Mouse (Mus musculus) left cerebral cortex, postnatal 14 days (tissue): ENCODE data around the gene Capza2. TPM values are rescaled to one million over a fixed set of nuclear protein-coding genes. Genes with fewer than 3 reads are reported as not detected.
A peak's percentile ranks its signal among the peaks of the same experiment; 100 is the strongest.

Experiments
- DNase-seq, 2 experiments: peaks; one replicate each; pipeline ENCODE4 v3.0.0; 2021 to 2022; ENCODE audit warnings: low spot score in 2 of 2, mixed read lengths in 1 of 2
- intact Hi-C: fragments of 180-260 bp; cut with DNase I; formaldehyde crosslinking; loops from one replicate; pipeline ENCODE4 v1.15.1; 2025
- long read RNA-seq, 2 experiments: library from polyadenylated mRNA; stranded (forward); transcript quantifications; one replicate each; pipeline ENCODE4 v2.0.0; 2021
- total RNA-seq, 2 experiments: library from RNA; stranded (reverse); gene quantifications; 2 replicates each; pipeline ENCODE4 v1.2.3; 2021

Gene Capza2
- total RNA-seq = 100 to 1,000 TPM; 251 to 260 TPM
- long read RNA-seq, experiment 1, transcript Capza2-202 (10 exons, 1,046 nt) = minor isoform, 6 of 922 reads
- long read RNA-seq, experiment 1, transcript Capza2-201 (10 exons, 2,537 nt) = major isoform, 889 of 922 reads
- long read RNA-seq, experiment 1, partial matches to known transcripts = 14 of 922 reads
- long read RNA-seq, experiment 1, other reads (novel, unspliced or antisense) = 13 of 922 reads
- long read RNA-seq, experiment 2, transcript Capza2-201 (10 exons, 2,537 nt) = major isoform, 690 of 706 reads
- long read RNA-seq, experiment 2, partial matches to known transcripts = 4 of 706 reads
- long read RNA-seq, experiment 2, other reads (novel, unspliced or antisense) = 7 of 706 reads

DNA sequence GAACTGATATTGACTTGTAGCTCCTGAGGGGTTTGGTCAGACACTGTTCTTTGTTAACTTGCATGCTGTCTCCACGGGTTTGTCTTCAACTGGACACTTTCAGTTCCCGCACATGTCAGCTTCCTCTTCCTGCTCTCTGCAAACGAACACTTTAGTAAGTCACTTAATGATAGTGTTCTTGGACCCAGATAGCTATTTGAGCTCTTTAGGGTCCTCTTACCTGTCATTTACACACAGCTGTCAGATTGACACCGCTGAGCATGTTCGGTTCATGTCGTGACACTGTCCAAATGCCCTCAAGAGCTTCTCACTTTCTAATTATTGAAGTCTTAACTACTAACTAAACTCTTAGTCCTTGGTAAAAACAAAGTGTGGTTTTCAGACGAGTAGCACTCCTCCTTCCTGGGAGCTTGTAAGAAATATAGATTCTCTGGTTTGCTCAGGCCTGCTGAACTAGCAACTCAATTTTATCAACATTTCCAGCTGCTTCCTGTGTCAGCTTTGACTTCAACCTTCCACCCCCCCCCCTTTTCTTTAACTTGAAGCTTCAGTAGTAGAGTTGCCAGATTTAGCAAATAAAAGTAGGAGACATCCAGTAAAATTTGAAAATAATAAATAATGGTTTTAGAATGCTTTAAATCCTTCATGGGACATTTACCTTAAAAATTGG is at the start of gene Capza2:
TSS of gene Capza2 (plus strand) at position 620 of the 670 bp plus-strand sequence.
- intact Hi-C loops = no loop called here
- DNase-seq = peak in 1 of 2 experiments; percentile 39

DNA sequence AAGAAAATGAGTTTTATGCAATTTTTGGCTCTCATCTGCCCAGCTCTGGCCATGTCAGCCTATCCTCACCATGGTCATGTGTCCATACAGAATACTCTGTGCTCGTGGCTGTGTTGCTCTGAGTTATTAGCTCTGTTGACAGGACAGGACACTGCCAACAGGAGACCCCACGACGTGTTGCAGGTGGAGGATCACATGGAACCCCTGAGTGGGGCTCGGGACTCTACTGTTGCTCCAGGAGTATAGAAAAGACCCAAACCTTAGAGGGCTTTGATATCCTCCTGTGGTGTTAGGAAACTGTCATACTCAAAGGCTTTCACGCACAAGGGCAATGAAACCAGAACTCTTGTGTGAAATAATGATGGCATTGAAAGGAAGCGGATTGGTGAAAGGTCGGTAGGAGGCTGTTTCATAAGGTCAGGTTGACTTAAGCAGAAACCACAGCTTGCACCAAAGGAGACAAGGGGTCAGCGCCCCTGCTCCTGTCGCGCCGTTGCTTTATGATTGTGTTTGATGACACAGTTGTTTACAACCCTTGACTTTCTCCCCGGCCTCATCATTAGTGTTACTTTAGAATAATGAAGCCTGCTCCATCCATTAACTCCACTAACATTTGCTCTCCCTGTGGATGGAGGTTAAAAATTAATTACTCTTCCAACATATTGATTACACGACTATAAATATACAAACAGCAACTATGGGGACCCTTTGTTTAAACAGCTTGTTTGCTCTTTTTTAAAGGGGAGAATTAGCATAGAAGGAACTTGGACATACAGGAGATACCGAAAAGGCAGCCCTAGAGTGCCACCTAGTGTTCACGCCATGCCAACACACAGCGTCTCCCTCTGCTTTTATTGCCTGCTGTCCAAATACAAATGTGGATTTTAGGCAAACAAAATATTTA is 46.7 kb upstream of the Capza2 start:
- intact Hi-C loops = loop anchor here (2.0 to 5.0 kb wide), 2 partner anchors 226 to 482 kb away; no protein-coding TSS in a partner anchor
- peak; percentile 87 to 90 for DNase-seq

DNA sequence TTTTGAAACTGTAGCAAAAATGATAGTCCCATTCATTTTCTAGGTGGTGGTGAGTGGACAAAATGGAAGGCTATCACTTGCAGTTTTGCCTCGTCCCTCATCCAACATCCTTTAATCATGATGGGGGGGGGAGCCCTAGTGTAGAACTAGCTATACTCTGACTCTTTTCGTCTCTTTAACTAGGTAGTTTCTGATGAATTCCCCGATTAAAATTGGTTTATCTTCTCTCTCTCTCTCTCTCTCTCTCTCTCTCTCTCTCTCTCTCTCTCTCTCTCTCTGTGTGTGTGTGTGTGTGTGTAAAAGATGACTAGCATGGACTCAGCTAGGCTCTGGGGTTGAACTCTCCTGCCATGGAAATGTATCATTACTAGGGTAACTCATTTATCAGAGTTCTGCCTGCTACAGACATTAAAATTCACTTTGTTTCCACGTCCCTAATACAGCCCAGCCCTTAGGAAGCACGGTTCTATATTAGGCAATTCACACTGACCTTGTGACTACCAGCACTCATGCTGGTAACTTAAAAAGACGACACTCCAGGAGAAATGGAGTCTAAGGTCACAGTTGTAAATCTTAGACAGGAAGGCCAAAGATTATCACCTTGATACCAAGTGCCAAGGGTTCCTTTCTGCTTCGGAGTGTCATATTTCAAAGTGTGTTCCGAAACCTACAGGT is 45.9 kb upstream of the Capza2 start:
- intact Hi-C loops = loop anchor here (2.0 to 5.0 kb wide), 3 partner anchors 227 to 563 kb away; no protein-coding TSS in a partner anchor
- DNase-seq = no peak

DNA sequence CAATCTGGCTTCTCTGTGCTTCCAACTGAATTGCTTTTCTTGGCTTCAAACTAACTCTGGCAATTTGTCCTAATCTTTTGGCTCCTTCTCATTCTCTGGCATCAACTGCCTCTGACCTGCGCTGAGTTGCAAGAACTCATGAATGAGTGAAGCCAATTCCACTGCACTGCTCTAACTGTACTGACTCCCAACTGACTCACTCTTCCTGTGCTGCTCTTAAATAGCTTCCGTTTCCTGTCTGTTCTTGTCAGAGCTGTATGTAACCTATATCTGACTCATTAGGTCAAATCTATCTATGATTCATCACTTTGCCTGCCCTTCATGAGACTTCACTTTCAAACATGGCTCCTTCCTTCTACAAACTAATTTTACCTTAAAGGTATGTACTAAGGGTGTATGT is 42.1 kb upstream of the Capza2 start:
- intact Hi-C loops = loop anchor here (5.0 kb wide), 1 partner anchor 567 kb away; no protein-coding TSS in a partner anchor
- DNase-seq = no peak

DNA sequence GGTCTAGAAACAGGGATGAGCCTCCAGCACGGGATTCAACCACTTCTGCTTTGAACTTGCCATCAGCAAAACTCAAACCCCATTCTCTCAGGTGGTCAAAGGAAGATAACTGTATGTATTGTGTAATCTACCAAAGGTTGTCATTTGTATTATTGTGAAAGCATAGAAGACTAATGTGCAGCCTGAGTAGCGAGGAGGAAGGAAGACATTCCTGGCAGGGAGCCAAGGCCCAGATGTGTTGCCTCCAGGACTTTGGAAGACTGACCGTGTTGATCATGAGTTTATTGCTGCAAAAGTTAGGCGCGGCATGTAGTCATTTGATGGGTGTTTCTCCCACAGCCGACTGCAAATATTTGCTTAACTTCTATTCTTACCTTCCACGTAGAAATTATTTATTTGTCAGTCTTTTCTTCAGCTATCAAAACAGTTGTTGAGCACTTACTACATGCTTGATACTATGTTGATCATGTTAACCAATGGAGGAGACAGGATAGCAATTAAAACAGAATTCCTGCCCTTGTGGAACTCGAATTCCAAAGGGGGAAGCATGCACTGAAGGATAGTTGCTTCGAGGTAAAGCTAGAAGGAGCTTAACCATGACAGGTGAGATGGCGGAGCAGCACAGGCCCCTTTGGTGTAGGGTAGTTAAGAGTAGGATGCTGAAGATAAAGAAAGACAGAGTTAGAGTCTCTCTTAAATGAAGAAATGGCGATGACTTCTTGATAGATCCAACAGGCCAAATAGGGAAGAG is 40.1 kb upstream of the Capza2 start:
- intact Hi-C loops = no loop called here
- DNase-seq = no peak

DNA sequence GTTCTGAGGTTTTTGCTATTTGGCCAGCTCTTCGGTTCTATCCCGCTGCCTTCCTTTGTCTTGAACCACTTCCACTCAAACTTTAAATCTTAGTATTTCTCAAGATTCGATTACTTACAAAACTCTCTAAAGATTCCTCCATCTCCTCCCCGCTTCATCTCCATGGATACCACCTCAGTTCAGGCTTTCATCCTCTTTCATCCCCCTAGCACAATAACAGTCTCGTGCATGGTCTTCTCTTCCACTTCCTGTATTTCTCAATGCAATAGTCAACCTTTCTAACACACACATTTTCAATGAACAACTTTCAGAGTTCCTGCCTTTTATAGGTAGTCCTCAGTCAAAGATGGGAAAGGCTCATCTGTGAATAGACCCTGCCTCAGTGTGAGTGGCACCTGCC is 36.7 kb upstream of the Capza2 start:
- no peak for DNase-seq
- intact Hi-C loops = no loop called here

DNA sequence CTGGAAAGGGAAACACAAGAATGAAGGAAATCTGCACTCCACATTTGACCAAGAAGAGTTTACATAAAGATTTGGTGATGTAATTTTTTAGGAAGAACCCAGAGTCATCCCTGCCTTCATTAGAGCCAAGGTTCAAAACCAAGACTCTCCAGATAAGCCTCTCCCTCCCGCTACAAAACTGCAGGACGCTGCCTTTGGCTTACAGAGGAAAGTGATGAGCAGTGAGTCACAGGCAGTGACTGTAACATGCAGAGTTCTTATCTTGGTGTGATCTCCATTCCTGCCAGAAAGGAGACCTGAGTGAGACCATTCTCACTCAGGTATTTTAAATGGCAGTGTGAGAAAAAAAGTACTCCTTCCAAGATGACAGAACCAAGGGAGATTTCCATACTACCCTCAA is 34.5 kb upstream of the Capza2 start:
- intact Hi-C loops = no loop called here

DNA sequence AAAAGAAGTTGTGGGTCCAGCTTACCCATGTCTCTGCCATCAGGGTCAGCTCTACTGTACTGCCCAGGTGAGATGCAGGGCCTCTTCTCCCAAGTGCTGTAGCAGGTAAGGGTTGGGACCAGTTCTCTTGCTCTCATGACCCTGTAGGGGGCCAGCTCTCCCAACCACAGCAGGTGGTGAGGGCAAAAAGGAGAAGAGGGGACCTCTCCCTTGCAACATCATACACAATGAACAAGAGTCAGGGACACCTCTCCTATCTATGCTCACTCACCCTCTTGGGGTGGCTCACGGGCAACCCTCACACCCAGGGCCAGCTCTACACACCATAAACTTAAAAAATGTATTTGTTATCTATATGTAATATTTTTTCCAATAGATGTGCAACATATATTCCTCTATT is 29.1 kb upstream of the Capza2 start:
- intact Hi-C loops = no loop called here
- DNase-seq = no peak

More for the DNA sequence above, 34.5 kb upstream of the Capza2 start:
- no peak for DNase-seq

DNA sequence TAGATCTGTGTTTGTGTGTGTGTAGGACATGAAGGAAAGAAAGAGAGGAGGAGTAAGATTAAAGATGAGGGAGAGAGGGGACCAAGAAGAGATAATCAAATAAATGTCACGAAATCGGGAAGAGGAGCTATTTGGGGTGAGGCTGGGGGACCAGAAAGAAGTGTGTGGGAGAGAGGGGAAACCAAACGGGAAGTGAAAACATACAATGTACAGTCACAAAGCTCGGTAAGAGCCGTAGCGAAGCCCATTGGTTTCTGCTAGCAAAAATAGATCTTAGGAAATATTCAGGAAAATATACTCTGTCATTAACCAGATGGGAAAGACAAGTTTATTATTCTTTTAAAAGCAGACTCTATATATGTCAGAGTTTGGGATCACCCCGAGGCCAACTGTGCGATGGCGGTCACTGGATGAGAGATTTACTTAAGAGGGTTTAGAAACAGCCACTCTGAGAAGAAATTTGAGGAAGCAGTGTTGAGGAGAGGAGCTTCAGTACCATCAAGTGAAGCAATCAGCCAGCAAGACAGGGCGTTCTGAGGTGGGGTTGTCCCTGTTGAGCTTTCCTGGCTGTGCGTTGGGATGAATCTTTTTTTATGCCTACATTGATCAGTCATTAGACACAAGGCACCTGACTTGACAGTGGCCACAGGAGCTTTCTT is 24.6 kb upstream of the Capza2 start:
- intact Hi-C loops = no loop called here
- no peak for DNase-seq

DNA sequence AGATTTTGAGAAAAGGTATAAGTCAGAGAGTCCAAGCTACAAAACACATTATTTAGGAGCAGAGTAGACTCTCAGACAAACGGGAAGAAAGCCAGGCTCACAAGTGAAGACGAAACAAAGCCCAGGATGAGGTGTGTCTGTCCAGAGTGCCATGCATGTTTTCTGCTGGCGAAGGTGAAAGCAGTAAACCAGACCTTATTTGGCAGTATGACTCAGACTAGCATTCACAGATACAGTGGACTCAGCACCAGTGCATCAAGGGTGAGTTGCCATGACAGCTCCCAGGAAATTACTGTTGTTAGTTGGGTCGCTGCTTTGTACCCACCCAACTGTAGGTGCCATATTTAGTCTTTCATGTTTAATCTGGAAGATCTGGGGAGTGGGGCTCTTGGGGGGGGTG is 23.4 kb upstream of the Capza2 start:
- intact Hi-C loops = no loop called here
- no peak for DNase-seq

DNA sequence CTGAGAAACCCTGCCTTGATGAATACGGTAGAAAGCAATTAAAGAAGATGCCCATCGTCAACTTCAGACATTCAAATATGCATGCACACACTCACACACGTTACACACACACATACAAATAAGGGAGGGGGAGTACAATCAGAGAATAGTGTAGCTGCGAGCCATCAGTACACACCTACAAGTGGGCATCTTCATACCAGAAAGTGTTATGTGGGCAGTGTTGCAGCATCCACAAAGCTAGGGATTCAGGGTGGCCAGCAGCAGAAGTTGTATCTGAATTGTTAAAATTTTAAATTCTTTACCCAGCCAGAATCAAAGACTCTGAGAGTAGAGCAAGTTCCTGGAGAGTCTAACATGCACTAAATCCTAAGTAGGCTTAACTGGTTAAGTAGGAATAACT is 15.2 kb upstream of the Capza2 start:
- intact Hi-C loops = no loop called here
- DNase-seq = no peak

DNA sequence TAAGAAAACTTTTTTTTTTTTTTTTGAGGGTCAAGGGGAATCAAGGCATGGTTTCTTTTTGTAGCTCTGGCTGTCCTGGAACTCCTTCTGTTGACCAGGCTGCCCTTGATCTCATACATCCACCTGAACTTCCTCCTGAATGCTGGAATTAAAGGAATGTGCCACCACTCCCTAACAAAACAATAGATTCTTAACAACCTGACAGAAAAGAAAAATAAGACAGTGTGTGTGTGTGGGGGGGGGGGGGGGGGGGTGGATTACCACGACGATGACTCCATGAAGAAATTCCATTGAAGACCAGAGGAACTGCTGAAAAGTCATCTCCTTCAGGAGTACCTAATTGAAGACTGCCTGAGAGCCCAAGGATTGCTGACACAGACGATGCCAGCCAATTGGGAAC is 14.6 kb upstream of the Capza2 start:
- intact Hi-C loops = no loop called here
- no peak for DNase-seq

DNA sequence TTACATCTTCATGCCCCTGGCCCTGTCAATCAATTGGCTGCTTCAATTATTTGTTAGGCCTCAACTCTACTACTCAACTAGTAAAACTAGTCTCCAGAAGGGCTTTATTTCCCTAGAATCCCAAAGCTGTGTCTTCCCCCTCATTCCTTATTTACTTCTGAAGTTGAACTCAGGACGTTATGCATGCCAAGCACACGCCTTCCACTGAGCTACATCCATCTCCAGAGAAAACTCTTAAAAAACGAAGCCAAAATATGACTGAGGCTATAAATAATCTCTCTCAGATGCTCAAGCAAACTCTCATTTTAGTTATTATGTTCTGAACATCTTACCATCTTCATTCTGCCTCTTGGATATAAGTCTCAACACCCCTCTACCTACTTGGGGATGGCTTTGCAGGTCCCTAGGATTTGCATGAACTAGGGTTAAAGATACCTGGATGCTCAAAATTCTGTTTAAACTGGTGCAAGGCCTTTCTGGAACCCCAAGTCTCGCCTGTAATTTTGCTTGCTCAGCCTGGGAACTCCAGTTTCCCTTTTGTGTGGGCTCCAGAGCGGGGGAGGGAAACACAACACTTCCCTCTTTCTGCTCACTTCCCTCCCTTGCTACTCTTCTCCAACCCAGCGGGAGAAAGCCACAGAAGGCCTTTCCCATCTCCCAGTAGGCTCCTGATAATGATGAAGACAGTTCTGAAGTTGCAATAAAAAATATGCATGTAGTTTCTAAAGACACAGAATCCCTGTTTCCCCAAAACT is 7.2 kb upstream of the Capza2 start:
- peak; percentile 46 to 49 for DNase-seq
- intact Hi-C loops = no loop called here

DNA sequence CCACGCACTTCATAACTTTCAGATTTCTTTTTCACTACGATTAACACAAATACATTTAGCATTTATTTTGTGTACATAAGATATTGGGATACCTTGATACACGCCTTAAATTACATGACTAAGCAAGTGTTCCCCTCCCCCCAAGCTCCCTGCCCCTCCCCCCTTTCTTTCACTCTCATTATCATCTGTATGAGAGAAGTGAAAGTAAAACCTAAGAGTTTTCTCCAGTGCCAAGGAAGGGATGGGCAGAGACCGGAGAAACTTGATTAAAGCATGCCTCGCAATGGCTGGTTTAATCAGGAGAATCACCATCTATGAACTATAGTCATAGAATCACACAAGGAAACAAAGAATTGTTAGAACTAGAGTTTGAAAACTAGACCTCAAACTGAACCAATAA is 6.3 kb upstream of the Capza2 start:
- intact Hi-C loops = no loop called here
- DNase-seq = no peak

DNA sequence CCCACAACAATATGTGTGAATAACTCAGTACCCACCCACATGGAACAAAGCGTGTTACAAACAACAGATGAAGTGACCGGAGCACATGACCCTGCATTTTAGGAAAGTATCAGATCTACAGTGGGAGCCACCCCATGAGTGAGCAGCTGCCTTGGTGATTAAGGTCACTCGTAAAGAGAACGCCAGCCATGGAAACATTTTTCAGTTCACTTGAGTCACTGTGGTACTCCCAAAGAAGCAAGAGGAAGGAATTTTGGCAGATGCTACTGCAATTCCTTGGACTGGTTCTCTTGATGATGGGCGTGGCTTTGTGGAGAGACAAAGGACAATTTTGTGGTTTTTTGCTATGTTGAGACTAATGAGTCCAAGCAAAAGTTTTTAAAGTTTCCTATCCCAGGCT is 4.4 kb upstream of the Capza2 start:
- intact Hi-C loops = no loop called here
- no peak for DNase-seq

DNA sequence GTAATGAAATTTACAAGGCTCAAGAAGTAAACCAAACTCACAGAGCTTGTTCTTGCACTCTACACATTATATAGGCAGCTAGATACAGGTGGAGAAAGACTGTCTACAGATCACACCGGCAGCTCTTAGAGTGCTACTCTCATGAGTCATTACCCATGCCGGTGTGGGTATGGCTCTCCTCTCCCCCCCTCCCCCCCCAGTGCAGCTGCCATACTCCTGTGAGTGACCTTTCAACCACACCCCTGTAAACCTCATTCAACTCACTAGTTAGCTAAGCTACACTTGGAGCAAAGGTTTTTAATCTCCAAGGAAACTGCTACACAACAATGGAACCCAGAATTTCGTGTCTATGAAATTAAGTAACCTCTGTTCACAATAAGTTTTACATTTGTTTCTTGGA is 2.2 kb upstream of the Capza2 start:
- intact Hi-C loops = no loop called here

DNA sequence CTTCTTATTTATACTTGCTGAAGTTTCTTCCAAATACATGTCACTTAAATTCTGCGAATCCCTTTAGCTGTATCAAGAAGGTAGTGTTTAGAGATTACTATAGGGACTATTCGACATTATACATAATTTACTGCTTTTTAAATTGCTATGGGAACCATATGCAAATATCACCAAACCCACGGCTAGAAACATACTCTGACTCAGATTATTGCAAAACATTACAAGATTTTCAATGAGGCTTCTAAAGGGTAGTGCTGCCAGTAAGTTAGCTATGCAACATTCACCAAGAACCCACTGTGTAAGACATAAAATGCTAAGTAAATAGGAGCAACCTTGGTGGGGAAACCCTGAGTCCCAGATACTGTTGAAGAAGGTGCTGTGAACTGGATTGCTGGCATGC is 1.0 kb upstream of the Capza2 start:
- intact Hi-C loops = no loop called here
- DNase-seq = no peak

More for the DNA sequence above, 2.2 kb upstream of the Capza2 start:
- DNase-seq = no peak
